Mouse (Mus musculus) CH12F3 (cell line): Measurements from ENCODE around the gene Pabpc4.
"Not testable (repeated sequence)": the region's sequence is repeated elsewhere in the genome, so short reads cannot be mapped to it uniquely, and the experiment has no call there.

Experiments
- in situ Hi-C: fragments of 300-500 bp; cut with MboI; formaldehyde crosslinking; loops from 2 replicates; pipeline ENCODE4 v1.14.3; 2020; ENCODE audit warnings: low sequenced_read_pairs

The Pabpc4 gene

DNA sequence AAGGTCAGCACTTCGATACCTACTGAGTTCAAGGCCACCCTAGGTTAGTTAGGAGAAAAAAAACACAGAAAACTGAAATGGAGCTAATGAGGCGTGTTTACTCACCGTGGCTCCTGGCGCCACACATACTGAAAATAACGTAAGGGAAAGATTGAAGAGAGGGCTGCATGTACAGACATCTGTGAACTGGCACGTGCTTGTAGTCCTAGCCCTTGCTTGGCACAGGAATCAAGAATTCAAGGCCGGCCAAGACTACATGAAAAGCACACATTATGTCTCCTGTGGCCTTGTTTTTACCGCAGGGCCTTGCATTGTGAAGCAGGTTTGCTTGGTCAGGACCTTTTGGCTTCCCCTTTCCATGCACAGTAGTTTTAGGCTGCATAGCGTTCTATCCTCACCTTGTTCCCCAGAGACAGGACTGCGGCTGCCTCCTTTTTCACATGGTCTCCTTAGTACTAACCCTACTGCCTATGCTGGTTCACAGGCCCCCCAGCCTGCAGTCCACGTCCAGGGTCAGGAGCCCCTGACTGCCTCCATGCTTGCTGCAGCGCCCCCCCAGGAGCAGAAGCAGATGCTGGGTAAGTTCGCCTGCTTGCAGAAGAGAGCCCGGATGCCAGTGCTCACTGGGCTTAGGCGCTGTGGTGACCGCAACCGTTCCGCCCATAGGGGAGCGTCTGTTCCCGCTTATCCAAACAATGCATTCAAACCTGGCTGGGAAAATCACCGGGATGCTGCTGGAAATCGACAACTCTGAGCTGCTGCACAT, 35.2 kb downstream of the Pabpc4 start:
- in situ Hi-C loops = no loop called here

DNA sequence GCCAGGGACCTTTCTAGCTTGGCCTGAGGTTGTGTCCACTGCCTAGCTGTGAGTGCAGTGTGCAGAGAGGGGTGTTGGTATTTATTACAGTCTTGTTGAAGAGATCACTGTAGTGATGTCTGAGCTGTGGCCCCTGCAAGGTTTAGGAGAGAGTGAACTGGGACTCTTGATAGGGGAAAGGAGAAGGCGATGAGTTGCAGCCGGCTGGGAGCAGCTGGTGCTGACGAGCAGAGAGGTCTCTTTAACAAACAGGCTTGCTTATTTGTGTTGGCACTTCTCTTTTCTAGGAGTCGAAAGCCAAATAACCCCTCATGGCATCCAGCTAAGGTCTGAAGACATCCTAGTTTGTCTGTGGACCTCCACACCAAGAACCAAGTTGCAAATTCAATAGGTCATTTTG, 36.1 kb downstream of the Pabpc4 start:
- in situ Hi-C loops = no loop called here

DNA sequence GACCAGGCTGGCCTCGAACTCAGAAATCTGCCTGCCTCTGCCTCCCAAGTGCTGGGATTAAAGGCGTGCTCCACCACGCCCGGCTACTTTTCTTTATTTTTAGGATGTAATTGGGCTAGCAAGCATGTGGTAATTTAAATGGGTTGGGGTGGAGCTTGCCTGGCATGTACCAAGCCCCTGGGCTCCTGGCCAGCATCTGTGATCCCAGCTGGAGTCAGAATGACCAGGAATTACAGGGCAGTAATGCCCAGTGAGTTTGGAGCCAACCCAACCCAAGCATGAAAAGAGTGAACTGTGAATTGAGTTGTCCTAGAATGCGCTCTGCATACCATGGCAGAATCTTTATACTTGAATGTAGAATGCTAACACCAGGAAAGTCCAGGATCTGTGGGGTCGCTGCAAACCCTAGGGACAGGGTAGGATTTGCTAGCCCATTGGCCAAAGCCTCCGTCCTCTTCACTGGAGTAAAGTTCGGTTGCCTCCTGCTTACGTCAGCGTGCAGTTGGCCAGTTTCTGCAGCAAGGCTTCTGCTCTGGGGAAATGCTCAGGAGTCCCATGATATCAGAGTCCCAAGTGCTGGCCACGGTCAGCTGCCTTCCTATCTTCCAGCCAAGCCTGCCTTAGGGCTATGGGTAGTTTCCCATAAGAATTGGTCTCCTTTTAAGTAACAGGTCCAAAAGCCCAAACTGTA, 37.0 kb downstream of the Pabpc4 start:
- in situ Hi-C loops = no loop called here

DNA sequence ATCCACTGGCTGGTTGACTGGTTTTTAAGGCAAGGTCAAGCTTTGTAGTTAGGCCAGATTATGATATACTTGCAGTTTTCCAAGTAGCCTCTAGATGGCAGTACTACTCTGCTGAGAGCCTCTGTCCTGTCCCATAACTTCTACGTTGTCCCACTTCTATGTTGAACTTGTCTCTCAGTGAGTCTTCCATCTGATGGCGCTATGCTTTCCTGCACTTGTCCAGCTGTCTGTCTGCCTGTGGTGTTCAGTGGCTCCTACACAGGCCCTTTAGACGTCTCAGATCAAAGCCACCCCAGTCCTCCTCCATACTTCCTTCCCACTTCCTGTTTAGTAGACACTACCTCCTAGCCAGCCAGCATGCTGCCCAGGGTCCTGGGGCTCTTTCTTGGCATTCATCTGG, 43.6 kb downstream of the Pabpc4 start:
- in situ Hi-C loops = no loop called here

DNA sequence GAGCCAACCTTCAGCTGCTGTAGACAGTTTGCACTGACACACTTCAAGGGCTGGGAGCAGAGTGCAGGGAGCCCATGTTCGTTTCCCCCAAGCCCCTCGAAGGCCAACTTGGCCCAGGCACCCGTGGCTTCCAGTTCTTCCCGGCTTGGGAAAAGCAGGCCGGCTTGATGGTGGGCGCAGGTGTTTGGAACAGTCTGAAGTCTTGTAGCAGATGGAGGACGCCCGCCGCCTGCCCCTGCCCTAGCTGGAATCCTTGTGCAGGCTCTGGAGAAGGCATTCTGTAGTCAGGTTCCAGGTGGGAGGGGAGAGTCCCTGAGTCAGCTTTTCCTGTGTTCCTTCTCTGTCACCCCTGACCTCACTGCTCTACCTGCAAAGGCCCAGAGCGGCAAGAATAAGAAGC, 44.8 kb downstream of the Pabpc4 start:
- in situ Hi-C loops = no loop called here

DNA sequence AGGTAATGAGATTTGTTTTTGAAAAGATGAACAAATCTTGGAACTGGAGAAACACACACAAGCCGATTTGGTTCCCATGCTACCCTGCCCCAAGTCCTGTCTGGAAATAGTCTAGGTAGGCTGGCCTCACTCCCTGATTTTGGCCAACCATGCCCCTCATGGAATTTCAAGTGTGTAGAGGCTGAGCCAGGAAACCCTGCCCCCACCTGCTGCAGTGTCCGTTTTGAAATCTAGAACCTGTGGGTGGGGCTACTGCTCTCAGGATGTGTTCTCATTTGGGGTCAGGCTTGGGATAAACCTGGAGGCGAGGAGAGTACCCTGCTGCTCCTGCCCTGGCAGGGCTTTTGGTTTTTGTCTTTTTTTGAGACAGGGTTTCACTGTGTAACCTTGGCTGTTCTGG, 46.1 kb downstream of the Pabpc4 start:
- in situ Hi-C loops = no loop called here

DNA sequence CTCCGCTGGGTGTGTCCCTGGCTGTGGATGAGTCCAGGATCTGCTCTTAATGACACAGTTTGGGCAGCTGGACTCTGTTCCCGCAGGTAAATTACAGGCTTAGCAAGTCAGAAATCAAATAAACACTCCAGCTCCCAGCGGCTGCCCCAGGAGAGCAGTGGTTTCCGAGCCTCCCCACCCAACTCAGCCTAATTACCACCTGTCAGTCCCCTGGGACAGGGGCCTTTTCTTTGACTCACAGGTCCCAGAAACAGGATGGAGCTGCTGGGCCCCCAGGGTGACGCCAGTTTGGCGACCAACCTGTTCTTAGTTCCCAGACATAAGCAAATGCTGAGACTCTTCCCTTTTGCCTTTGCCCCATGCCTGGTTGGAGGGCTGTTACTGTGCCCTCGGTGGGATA, 49.7 kb downstream of the Pabpc4 start:
- in situ Hi-C loops = no loop called here

DNA sequence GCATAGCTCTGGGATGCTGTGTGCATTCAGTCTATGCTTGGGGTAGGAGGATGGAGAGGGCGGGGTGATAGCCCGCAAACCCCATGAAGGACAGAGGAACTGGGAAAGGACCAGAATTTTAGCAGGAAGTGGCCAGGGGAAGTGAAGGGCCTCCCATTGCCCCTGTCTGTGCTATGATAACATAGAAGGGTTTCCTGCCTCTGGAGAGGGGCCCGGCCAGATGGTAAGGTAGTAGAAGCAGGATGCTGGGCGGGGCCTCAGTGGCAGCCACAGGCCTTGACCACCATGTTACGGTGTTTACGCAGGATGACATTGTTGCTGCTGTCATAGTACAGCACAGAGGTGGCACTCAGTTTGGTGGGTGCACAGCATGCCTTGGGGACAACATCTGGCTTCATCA, 50.9 kb downstream of the Pabpc4 start:
- in situ Hi-C loops = no loop called here

DNA sequence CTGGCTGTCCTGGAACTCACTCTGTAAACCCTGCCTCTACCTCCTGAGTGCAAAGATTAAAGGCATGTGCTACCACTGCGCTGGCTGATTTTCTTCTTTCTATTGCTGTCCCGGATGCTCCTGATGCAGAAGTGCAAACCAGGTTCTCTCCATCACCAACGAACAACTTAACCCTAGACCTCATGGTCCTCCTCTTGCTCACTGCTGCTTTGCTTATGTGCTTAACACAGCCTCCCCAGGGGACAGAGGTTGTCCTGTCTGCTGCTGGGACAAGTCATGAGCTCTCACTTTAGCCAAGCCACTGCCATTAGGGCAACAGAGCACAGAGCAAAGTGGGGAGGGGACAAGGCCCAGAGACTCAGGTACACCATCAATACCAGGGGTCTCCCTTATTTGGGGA, 52.3 kb downstream of the Pabpc4 start:
- in situ Hi-C loops = no loop called here

DNA sequence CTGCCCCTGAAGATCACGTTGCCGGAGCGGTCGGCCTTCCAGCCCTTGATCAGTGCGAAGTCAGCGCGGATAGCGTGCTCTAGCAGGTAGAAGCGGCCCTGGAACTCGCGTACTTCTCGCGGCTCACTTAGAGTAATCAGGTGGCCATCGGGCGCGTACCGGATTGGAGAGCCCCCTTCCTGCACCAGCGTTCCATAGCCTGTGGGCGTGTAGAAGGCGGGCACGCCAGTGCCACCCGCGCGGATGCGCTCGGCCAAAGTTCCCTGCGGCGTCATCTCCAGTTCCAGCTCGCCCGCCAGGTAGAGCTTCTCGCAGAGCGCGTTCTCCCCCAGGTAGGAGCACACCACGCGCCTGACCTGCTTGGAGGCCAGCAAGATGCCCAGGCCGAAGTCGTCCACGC, 60.8 kb downstream of the Pabpc4 start:
- in situ Hi-C loops = not testable (repeated sequence)

DNA sequence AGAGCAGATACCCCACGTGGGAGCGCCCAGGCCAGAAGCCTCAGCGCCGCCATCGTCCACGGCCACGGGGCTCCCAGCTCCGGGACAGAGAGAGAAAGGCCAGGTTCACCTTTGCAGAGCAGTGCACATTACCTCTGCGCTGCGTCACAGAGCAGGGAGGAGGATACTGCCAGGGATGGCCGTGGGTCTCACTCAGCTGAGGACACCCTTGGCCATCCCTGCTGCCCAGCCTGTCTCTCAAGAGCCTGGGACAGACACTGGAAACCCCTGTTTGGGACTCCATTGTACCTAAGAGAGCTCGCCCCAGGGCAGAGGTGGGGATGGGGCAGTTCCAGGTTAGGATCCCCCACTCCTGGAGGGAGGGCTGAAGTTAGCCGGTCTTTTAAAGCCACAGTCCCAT, 61.4 kb downstream of the Pabpc4 start, which contains the start of gene Oxct2a:
TSS of gene Oxct2a (minus strand) at position 101 of the 400 bp plus-strand sequence.
- in situ Hi-C loops = no loop called here

DNA sequence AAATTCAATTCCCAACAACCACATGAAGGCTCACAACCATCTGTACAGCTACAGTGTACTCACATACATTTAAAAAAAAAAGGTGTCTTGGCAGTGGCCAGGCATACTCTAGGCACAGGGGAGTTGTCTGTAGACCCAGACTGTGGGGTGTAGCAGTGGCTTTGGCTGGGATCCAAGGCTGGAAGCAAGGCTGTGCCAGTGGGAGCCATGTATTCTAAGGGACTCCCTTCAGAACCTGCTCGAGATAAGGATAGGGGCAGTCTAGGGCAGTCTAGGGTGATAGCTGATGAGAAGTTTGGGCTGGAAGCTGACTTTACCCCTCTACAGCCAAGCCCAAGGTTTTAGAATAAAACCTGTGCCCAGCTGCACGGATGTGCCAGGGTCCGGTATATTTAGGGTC, 63.9 kb downstream of the Pabpc4 start:
- in situ Hi-C loops = no loop called here

DNA sequence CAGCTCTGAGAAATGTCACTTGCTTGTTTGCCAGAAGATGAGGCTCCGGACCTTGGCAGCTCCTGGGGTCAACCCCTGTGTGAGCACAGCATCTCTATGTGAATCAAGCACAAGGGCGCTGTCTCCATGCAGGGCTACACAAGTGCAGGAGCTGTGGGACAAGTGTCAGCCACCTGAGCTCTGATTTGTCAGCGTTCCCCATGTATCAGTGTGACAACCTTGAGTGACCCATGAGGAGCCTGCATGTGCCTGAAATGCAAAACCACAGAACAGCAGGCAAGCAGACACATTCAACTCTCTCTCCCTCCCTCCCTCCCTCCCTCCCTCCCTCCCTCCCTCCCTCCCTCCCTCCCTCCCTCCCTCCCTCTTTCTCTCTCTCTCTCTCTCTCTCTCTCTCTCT, 65.5 kb downstream of the Pabpc4 start:
- in situ Hi-C loops = no loop called here

DNA sequence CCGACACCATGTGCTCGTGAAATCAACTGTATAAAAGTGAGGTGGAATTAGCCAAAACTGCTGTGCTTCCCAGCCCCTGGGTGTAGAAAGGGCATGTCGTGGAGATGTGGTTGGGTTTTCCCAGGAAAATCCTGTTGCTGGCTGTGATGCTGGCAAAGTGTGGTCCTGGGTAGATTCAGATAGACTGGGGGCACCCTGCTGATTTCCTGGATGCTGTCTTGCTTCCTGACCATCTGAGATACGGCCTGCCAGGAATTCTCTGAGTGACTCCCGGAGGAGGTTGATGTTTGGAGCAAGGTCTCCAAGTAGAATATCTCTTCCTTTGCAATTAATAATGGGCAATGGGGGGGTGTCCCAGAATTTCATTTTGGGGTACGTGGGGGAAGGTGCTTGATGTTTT, 66.8 kb downstream of the Pabpc4 start:
- in situ Hi-C loops = no loop called here

DNA sequence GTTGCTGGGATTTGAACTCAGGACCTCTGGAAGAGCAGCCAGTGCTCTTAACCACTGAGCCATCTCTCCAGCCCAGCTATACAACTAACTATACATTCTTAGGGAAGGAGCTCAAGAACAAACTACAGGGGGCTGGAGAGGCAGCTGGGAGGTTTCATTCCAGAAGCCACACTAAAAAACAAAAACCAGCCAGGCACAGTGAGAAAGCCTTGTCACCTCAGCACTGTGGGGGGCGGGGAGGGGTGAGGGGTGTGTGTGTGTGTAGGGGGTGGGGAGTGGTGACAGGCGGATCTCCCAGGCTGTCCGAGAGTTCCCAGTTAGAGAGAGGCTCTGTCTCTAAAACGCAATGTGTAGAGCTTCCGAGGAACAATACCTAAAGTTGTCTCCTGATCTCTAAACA, 69.2 kb downstream of the Pabpc4 start:
- in situ Hi-C loops = no loop called here

DNA sequence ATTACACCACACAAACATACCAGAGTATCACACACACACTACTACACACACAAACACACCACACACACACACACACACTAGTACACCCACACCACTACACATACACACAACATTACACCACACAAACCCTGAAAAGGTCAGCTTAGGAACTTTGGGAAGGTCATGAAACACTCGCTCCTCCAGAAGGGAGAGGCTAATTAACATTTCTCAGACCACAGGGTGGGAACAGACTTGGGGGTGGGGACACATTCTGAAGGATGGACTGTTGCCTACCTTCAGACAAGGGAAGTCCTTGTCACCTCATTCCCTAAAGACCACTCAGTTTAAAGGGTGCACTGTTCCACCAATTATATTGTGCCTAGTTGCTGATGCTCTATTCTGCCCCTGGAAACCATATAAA, 69.8 kb downstream of the Pabpc4 start:
- in situ Hi-C loops = not testable (repeated sequence)

DNA sequence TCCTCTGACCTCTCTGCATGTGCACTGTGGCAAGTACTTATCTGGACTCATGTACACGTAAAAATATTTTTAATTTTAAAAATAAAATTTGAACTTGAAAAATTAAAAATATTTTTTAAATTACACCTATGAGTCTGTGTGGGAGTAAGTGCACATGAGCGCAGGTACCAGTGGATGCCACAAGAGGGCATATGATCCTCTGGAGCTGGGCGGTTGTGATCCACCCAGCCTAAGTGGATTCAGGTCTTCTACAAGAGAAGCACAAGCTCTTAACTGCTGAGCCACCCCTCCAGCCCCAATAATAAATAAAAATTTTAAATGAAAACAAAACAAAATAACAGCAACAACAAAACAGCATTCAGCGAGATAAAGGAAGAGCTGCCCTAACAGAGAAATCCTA, 71.0 kb downstream of the Pabpc4 start:
- in situ Hi-C loops = no loop called here

DNA sequence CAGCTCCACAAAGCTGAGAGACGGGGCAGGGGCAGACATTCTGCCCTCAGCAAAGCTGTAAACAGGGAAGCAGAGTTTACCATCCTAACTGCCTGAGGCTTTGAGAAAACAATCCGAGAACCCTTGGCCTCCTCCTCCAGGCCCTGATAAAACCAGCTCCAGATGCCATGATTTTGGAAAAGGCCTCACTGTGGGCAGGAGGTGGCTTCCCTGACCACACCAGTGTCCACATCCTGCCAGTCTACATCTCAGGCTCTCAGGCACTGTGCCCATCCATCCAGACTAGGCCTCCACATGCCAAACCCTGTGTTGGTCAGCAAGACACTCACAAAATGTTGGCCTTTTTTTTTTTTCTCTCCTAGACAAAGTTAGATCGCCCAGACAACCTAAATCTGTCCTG, 72.0 kb downstream of the Pabpc4 start:
- in situ Hi-C loops = no loop called here

DNA sequence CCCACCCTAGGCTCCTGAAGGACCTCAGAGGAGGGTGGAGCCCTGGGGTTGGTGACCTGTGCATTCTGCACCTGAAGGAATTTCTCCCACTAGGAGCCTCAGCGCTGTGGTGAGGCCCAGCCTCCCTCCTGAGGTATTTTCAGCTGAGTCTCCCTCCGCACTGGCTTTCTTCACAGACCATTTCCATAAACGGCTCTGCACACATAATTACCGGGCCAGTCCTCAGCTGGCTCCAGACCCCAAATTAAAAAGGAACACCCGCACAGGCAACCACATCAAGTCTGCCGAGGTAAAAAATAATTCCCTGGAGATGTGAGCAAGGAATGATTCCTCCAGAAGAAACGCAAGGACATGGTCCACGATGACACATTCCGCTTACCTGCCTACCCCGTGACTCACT, 73.1 kb downstream of the Pabpc4 start:
- in situ Hi-C loops = not testable (repeated sequence)

DNA sequence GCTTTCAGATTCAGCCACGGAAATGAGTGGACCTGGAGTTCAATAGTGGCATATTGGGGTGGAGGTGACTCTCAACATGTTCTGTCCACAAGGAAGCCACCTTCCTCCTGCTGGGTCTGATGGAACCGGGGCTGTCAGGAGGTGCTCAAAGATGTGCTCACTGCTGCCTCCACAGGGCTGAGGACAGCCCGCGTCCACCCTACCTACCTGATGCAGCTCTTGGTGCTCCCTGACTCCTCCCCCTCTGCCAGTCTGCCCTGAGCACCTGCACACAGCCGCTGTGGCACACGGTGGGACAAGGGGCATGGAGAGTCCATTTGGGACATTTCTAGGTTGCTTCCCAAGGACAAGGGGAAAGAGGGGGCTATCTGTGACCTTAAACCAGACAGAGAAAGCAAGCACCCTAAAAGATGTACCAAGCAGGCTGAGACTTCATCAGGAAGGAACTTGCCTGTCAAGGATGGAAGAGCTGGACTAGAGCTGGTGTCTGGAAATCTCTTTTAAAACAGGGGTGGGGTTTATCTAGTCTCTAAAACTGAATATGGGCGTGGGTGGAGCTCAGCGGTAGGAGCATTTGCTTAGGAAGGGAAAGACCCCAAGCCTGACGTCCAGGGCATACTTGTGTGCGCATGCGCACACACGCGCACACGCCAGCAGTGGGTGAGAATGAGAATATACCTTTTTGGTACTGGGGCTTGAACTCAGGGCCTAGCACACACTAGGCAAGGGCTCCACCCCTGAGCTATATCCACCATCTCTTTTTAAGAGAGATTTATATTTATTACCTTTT, 73.8 kb downstream of the Pabpc4 start:
- in situ Hi-C loops = no loop called here

DNA sequence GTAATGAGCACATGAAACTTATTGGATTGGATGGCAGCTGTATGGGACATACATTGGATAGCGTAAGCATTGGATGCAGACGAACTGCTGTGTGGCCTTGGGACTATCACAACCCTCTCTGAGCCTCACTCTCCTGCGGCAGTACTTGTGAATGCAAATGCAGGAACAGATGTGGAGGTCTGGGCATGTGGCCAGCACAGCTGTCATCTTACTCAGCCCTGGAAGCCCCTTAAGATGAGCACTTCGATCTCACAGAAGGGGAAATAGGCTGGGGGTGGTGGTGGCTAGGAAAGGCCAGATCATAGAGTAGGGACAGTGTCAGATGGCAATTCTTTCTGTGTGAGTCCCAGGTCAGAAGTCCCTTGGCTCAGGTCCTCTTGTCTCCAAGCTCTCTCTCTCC, 75.5 kb downstream of the Pabpc4 start:
- in situ Hi-C loops = no loop called here

DNA sequence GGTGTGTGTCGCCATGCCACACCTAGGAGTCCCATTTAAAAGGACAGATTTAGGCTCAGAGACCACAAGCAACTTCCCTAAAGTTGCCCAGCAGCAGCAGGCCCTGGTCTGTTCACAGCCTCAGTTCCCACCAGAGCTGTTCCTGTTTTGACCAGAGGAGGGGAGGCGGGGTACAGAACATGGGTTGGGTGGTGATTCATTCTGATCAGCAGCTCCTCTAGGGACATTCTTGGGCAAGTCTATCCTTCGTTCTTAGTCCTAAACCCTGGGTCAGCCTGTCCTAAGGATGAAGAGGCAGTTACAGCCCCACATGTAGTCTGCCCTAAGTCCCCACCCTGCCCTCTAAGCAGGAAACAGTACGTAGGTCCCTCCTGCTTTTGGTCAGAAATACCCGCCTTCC, 78.1 kb downstream of the Pabpc4 start:
- in situ Hi-C loops = no loop called here
